Mouse (Mus musculus) NIH3T3 (cell line): ENCODE data around the gene Tspo2.
"Not testable (repeated sequence)": the region's sequence is repeated elsewhere in the genome, so short reads cannot be mapped to it uniquely, and the experiment has no call there.

Source experiments
- DNase-seq: peaks from one replicate; pipeline ENCODE4 v3.0.0-alpha.2; 2012; ENCODE audit warnings: low read depth

Tspo2 gene

GRCm38 (mm10) chr17:48451353-48451675, at the start of gene Tspo2:
Tspo2 (minus strand) TSS chr17:48451522.
- DNase-seq = no peak

DNA sequence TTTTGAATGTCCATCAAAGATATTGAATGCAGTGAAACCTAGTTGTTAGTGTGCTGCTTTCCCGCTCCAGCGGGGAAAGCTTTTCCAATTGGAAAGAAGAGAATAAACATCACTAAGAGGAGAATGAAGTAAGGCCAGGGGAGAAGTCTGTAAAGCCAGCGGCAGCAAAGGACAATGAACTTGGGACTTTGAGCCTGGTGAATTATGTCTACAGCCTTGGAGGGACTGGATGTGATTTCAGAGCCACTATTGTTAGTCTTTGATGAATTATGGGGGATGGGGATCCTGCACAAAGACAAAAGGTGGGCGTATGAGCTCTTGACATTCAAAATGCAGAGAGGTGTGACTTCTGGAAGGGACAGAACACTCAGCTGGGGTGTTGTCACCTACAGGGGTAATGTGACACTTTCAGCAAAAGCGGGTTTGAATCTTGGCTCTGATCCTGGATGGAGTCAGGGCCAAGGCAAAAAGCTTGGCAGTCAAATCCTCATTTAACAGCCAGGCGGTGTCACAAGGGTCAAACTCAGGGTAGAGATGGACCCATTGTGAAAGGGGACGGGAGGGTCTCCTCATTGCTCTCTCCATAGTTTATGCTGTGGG, 49.6 kb upstream of the Tspo2 start:
- DNase-seq = no peak

DNA sequence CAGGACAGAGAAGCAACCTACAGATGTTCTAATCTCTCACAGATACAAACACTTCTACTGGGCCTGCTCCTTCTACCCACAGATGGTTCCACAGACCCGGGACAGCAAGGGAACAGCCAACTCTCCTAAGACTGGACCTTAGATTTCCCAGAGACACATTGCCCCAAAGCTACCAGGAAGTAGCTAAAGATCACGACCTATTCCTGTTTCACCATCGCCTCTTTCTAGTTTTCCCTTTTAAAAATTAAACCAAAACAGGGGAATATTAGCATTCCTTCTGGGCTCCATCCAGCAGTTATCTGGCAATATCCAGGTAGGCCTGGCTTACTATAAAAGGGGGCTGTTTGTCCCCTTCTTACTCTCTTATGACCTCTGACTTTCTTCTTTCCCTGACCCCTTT, 46.7 kb upstream of the Tspo2 start:
- DNase-seq = no peak

GRCm38 (mm10) chr17:48493986-48494385, 42.7 kb upstream of the Tspo2 start:
- no peak for DNase-seq

GRCm38 (mm10) chr17:48493582-48493981, 42.3 kb upstream of the Tspo2 start:
- no peak for DNase-seq

GRCm38 (mm10) chr17:48492621-48493020, 41.3 kb upstream of the Tspo2 start:
- DNase-seq = no peak

- DNase-seq = no peak
Measured at GRCm38 (mm10) chr17:48489466-48489865, 38.1 kb upstream of the Tspo2 start.

DNA sequence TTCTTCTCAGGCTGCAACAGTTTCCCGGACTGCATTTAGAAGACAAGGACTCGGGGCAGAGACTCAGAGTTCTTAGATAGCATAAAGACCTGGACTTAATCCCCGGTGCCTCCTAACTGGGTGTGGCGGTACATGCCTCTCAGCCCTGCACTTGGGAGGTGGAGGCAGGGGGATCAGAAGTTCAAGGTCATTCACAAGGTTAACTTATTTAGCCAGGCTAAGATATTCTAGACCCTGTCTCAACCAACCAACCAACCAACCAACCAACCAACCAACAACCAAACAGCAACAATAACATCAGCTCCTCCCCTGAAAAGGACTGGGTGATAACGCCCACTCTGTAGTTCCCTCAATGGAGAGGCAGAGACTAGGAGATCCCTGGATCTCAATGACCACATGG, 32.9 kb upstream of the Tspo2 start:
- DNase-seq = no peak

DNA sequence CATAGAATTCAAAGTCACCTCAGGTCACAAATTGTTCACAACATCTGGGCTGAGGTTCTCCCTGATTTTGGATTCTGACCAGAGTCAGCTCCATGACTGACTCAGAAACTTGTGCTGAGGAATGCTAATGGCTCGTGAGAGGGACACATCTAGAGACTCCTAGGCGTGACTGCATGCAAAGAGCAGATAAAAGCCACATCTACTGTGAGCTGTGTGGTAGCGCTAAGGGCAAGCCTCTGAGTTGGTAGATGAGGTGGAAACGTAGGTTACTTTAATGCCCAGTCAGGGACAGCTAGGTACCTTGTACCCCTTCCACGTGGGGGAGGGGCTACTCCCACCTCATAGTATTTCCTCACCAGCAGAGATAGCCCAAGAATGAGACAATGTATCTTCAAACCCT, 32.4 kb upstream of the Tspo2 start:
- DNase-seq = no peak

DNA sequence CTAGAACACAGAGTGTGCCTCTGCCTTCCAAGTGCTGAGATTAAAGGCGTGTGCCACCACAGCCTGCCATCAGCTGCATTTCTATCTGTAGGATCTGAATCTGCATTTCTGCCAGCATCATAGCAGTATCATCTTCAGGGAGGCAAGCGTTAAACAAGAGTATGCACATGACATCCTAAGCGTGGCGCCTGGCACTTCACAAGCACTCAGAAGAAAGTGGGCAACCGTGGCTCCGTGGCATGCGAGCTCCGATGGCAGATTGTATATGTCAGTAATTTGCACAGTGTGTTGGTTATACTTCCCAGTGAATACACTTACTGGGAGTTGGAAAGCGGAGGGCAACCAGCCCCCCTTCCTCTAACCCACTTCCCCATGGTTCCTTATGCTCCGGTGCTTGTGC, 28.6 kb upstream of the Tspo2 start:
- DNase-seq = no peak

DNA sequence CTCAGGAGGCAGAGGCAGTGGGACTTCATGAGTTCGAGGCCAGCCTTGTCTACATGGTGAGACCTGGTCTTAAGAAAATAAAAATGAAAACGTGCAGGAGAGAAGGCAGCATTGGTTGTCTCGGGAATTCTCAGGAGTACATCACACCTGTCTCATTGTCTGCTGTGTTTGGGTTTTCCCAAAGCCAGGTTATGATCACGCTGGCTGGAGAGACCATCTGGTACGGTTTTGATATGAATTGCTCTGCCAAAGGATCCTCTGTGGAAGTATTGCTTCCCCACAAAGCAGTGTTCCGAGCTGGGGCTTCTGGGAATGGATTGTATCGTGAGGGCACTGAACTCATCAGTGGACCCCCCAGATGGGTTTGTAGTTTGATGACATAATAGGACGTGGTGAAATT, 24.1 kb upstream of the Tspo2 start:
- DNase-seq = no peak

GRCm38 (mm10) chr17:48474282-48474681, 23.0 kb upstream of the Tspo2 start:
- not testable (repeated sequence) for DNase-seq

- DNase-seq = peak; percentile 84
Measured at GRCm38 (mm10) chr17:48467395-48468231, 16.3 kb upstream of the Tspo2 start.

GRCm38 (mm10) chr17:48466769-48467394, 15.6 kb upstream of the Tspo2 start:
- DNase-seq = no peak

DNA sequence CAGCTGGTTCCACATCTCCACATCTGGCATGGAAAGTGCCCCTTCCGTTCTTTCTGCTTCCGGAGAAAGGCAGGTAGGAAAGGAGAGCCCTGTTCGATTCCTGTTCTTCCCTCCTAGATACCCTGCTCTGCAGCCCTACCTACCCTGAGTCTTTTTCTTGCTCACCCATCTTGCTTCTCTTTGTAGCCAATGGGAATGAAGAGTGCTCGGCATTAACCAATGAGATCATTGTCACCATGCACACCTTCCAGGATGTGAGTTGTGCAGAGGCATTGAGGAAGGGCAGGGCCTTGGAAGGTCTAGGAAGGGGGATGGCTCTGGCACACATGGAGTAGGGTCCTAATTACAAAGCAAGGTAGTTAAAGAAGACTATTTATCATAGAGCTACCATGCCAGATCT, 12.1 kb upstream of the Tspo2 start:
- DNase-seq = no peak

DNA sequence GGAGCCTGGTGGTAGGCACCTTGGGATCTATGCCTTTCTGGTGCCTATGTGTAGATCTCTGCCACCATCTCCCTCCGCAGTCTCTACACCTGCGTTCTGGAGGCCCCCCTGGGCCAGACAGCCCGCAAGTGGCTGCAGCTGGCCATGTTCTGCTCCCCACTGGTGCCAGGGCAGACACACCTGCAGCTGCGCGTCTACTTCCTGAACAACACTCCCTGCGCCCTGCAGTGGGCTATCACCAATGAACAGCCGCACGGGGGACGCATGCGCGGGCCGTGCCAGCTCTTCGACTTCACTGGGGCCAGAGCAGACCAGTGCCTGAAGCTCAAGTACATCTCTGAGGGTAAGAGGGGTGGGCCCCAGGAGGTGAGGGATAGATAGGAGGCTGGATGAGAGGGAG, 10.8 kb upstream of the Tspo2 start:
- DNase-seq = no peak

DNA sequence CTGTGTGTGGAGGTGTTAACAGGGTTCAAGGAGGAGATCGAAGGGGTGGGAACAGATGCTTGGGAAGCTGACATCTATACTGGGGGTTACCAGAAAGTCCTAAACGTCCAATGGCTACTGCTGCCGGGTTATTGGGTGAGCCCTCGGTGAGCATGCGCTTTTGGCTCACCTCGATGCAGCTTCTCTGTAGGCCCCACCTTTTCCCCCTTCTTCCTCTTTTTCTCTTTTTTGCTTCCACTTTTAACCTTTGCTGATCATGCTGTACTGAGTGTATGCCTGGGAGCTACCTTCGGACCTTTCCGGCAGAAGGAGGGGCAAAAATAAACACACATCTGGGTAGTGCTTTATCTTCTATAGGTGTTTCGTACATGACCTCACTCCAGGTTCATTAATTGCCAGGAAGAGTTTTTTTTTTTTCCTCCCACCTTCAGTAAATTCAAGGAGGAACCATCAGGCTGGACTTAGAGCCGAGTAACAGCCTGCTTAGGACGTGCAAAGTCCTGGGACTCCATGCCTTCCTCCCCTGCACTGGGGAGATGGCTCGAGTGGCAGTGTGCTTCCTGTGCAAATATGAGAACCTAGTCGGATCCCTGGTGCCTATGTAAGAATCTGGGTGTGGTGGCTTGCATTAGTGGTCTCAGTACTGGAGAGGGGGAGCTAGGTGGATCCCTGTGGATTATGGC, 6.8 kb upstream of the Tspo2 start:
- DNase-seq = no peak

DNA sequence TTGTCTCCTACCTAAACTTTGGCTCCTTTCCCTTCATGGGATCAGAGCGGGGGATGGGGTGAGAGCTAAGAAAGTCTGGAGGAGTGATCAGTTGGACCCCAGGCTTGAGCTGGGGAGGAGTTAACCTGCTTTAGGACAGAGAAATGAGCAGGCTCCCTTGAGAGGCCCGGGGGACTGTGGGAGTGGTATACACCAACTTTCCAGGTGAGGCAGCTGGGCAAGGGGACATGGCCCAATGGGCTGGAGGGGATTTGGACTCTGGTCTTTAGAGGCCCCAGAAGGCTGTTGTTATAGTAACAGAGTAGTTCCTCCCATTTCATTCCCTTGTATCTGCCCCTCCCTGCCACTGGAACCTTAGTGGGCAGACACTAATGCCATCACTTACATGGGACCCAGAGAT, 4.6 kb upstream of the Tspo2 start:
- no peak for DNase-seq

DNA sequence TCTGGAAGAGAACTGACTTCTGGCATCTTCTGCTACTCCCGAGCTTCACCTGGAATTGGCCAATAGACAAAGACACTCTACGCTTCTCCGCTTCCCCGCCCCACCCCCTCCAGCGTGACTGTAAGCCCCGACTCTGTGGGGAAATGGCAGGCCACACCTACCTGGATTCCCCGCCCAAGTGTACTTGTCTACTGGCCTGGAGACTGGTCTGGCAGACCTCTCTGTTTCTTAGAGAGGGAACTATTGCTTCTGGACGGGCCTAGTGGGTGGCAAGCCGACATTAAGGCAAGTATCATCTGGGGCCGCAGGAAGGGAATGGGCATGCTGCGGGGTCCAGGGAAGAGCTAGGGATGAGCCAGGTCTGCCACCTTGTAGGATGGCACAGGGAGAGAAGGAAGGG, 3.4 kb upstream of the Tspo2 start, which contains the start of gene Unc5cl:
Gene Unc5cl, plus strand, starts transcription at position 214 of the 400 bp plus-strand sequence.
- DNase-seq = no peak

GRCm38 (mm10) chr17:48454190-48454589, 2.9 kb upstream of the Tspo2 start:
- no peak for DNase-seq

GRCm38 (mm10) chr17:48453489-48453888, 2.2 kb upstream of the Tspo2 start:
- no peak for DNase-seq

- DNase-seq = no peak
Measured at GRCm38 (mm10) chr17:48451753-48452444, 577 bp upstream of the Tspo2 start.
